Mouse (Mus musculus) liver, postnatal 0 days (tissue): ENCODE measurements at regions not wholly inside any gene's neighbourhood (a gene's known extent, or its start where the extent isn't known, plus 50 kb on each side); places are given as distances from the start of the nearest gene placed in this dataset.

ENCODE experiments used
- ATAC-seq: fragments of 200-750 bp; cut with Nextera tagmentation; 2 replicates; pipeline ENCODE4 v1.8.0; 2017; ENCODE audit warnings: mild to moderate bottlenecking, moderate library complexity
- DNase-seq: peaks from one replicate; pipeline ENCODE4 v3.0.0-alpha.2; 2016
- H3K27ac ChIP-seq: fragments of 300-500 bp; sonication (generic); 2 replicates; pipeline ENCODE4 v1.5.1; 2014; ENCODE audit warnings: antibody characterized with exemption, moderate library complexity, mild to moderate bottlenecking, low read depth
- H3K27me3 ChIP-seq: fragments of 300-500 bp; sonication (generic); 2 replicates; pipeline ENCODE4 v1.6.1; 2014; ENCODE audit warnings: low read length, control low read depth, mixed read lengths; ENCODE audit not compliant: insufficient read depth
- H3K36me3 ChIP-seq: fragments of 300-500 bp; sonication (generic); replicated peaks from 2 replicates; pipeline ENCODE4 v1.6.1; 2014; ENCODE audit warnings: mild to moderate bottlenecking, control low read depth, low read length, moderate library complexity, mixed read lengths; ENCODE audit not compliant: insufficient read depth
- H3K4me1 ChIP-seq: fragments of 300-500 bp; sonication (generic); 2 replicates; pipeline ENCODE4 v1.6.1; 2014; ENCODE audit warnings: antibody characterized with exemption, mild to moderate bottlenecking, control low read depth; ENCODE audit not compliant: insufficient read depth
- H3K4me2 ChIP-seq: fragments of 300-500 bp; sonication (generic); 2 replicates; pipeline ENCODE4 v1.6.1; 2014; ENCODE audit warnings: low read depth, mild to moderate bottlenecking, low read length, moderate library complexity, mixed read lengths
- H3K4me3 ChIP-seq: fragments of 300-500 bp; sonication (generic); 2 replicates; pipeline ENCODE4 v1.5.1; 2014; ENCODE audit warnings: low read depth, low read length
- H3K9ac ChIP-seq: fragments of 300-500 bp; sonication (generic); replicated peaks from 2 replicates; pipeline ENCODE4 v1.6.1; 2014; ENCODE audit warnings: mild to moderate bottlenecking, moderate library complexity
- H3K9me3 ChIP-seq: fragments of 300-500 bp; sonication (generic); 2 replicates; pipeline ENCODE4 v1.6.1; 2016; ENCODE audit warnings: mild to moderate bottlenecking, control low read depth, low read length, mixed read lengths
- CTCF ChIP-seq: sonication (generic); IDR thresholded peaks from 2 replicates; pipeline ENCODE4 v1.5.1; 2016; ENCODE audit warnings: antibody characterized with exemption, low read depth
- EP300 ChIP-seq: IDR thresholded peaks from 2 replicates; pipeline ENCODE4 v1.6.1; 2016; ENCODE audit warnings: antibody characterized with exemption, low read depth, mild to moderate bottlenecking
- WGBS: fragments of 180-500 bp; shearing (Covaris S2); extraction: QIAGEN DNeasy Blood & Tissue Kit; methylation state at CpG from one replicate; pipeline ENCODE4 v1.1.7; 2014; ENCODE audit not compliant: insufficient replicate concordance; 5-methylcytosine and 5-hydroxymethylcytosine counted together

GRCm38 (mm10) chr12:71641486-71641885, 189.4 kb upstream of the Daam1 start:
- Histone ChIP-seq H3K9me3 (no peaks in the 10 kb centered on the region), H3K4me2 (no peak overlapping the region), H3K4me1 (no peaks in the 10 kb centered on the region), H3K4me3 (no peak overlapping the region), H3K36me3 (no peaks in the 10 kb centered on the region), H3K27ac (no peak overlapping the region), H3K9ac (no peak overlapping the region), H3K27me3 (no peaks in the 10 kb centered on the region)
- DNase-seq (no peak), ATAC-seq (no peak)
- TF ChIP-seq CTCF (no peak), EP300 (no peak)
- 79% methylated on average over 2 of the region's 2 CpGs for WGBS

- no peak overlapping the region for H3K4me2 ChIP-seq
- H3K27me3 ChIP-seq: no peaks in the 10 kb centered on the region
- no peak for TF ChIP-seq CTCF
- no peak for TF ChIP-seq EP300
- H3K4me1 ChIP-seq: no peaks in the 10 kb centered on the region
- WGBS: 70% methylated on average over 8 of the region's 8 CpGs
- H3K36me3 ChIP-seq: no peaks in the 10 kb centered on the region
- no peak overlapping the region for H3K4me3 ChIP-seq
- no peak for ATAC-seq
- no peaks in the 10 kb centered on the region for H3K9me3 ChIP-seq
- no peak for DNase-seq
- no peak overlapping the region for H3K9ac ChIP-seq
- no peak overlapping the region for H3K27ac ChIP-seq
Observed at GRCm38 (mm10) chr12:71642797-71643337, 188.0 kb upstream of the Daam1 start.

GRCm38 (mm10) chr12:71651251-71651650, 179.6 kb upstream of the Daam1 start:
- H3K4me2 ChIP-seq: no peak overlapping the region
- no peaks in the 10 kb centered on the region for H3K27me3 ChIP-seq
- H3K27ac ChIP-seq: no peak overlapping the region
- TF ChIP-seq CTCF (no peak), EP300 (no peak)
- H3K4me3 ChIP-seq: no peak overlapping the region
- H3K9me3 ChIP-seq: no peaks in the 10 kb centered on the region
- H3K9ac ChIP-seq: no peak overlapping the region
- DNase-seq (no peak), ATAC-seq (no peak)
- no peaks in the 10 kb centered on the region for H3K4me1 ChIP-seq
- WGBS: 67% methylated on average over 2 of the region's 2 CpGs
- no peaks in the 10 kb centered on the region for H3K36me3 ChIP-seq

- 37% methylated on average over 10 of the region's 10 CpGs for WGBS
- Histone ChIP-seq H3K36me3 (no peaks in the 10 kb centered on the region), H3K9me3 (no peaks in the 10 kb centered on the region), H3K4me1 (no peaks in the 10 kb centered on the region), H3K4me2 (no peak overlapping the region), H3K9ac (no peak overlapping the region), H3K27ac (no peak overlapping the region), H3K4me3 (no peak overlapping the region), H3K27me3 (no peaks in the 10 kb centered on the region)
- TF ChIP-seq EP300 (no peak), CTCF (no peak)
- no peak for ATAC-seq
- no peak for DNase-seq
Observed at GRCm38 (mm10) chr12:71693346-71694038, 137.4 kb upstream of the Daam1 start.

DNA sequence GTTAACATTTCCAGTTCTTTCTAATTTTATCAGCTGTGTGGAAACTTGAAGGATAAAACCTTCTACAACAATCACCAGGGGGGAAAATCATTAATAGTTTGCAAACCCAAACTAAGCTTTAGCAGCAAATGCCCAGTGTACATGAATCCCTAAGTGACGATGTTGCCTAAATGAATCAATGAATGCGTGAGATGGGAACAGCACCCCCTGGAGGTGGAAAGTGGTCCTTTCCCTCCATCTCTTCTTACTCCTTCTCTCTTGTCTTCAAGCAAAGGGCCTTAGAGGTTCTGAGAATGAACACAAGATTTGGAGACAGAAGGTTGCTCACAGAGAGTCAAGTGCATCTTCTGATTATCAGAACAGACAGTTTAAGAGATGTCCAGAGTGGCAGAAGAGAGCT, 129.1 kb upstream of the Daam1 start:
- Histone ChIP-seq H3K27me3 (no peaks in the 10 kb centered on the region), H3K4me1 (no peaks in the 10 kb centered on the region), H3K4me3 (no peak overlapping the region), H3K27ac (no peak overlapping the region), H3K9ac (no peak overlapping the region), H3K9me3 (peaks cover 3% of the 10 kb centered on the region; the same call in 1 of the 2 replicates), H3K4me2 (no peak overlapping the region), H3K36me3 (no peaks in the 10 kb centered on the region)
- DNase-seq: no peak
- TF ChIP-seq CTCF: peak; percentile 26
- no peak for TF ChIP-seq EP300
- no peak for ATAC-seq
- WGBS: 83% methylated on average over 2 of the region's 2 CpGs

DNA sequence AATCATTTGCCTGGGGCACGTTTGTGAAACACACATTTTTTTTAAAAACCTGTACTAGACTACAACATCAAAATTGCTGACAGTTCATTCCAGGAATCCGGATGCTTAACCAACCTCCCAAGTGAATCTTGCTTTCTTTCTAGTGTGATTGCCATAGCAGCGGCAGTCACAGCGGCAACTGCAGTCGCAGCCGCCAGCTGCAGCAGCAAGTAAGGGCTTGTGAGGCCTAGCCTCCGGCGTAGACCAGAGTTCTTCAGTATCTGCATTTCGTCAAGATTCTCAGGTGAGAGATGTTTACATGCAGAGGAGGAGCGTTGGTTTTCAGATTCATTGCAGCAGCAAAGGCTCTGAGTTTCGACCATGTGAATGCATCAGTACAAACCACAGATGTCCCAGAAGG, 128.7 kb upstream of the Daam1 start:
- no peaks in the 10 kb centered on the region for H3K36me3 ChIP-seq
- H3K4me3 ChIP-seq: no peak overlapping the region
- TF ChIP-seq CTCF (no peak), EP300 (no peak)
- no peaks in the 10 kb centered on the region for H3K27me3 ChIP-seq
- H3K9ac ChIP-seq: no peak overlapping the region
- H3K4me2 ChIP-seq: no peak overlapping the region
- H3K4me1 ChIP-seq: no peaks in the 10 kb centered on the region
- ATAC-seq (no peak), DNase-seq (no peak)
- WGBS: 78% methylated on average over 11 of the region's 11 CpGs
- peaks cover 3% of the 10 kb centered on the region; the same call in 1 of the 2 replicates for H3K9me3 ChIP-seq
- H3K27ac ChIP-seq: no peak overlapping the region
